Mouse (Mus musculus) embryonic facial prominence, embryonic 11.5 days (tissue): ENCODE measurements around the gene C3. TPM values are rescaled to one million over a fixed set of nuclear protein-coding genes. Genes with fewer than 3 reads are reported as not detected.

Experiments
- ATAC-seq: fragments of 200-750 bp; cut with Nextera tagmentation; replicated peaks from 2 replicates; pipeline ENCODE4 v1.8.0; 2017; ENCODE audit warnings: low read depth; ENCODE audit not compliant: insufficient number of reproducible peaks, low FRiP score, low TSS enrichment
- DNase-seq: peaks from one replicate; pipeline ENCODE4 v3.0.0-alpha.2; 2015; ENCODE audit warnings: low spot score
- H3K27ac ChIP-seq: fragments of 300-500 bp; sonication (generic); replicated peaks from 2 replicates; pipeline ENCODE4 v1.5.1; 2014; ENCODE audit warnings: mild to moderate bottlenecking, low read depth, low read length, control low read depth
- H3K27me3 ChIP-seq: fragments of 300-500 bp; sonication (generic); 2 replicates; pipeline ENCODE4 v1.6.1; 2014; ENCODE audit warnings: mild to moderate bottlenecking, low read length, moderate library complexity, mixed read lengths; ENCODE audit not compliant: control insufficient read depth, insufficient read depth
- H3K36me3 ChIP-seq: fragments of 300-500 bp; sonication (generic); replicated peaks from 2 replicates; pipeline ENCODE4 v1.6.1; 2014; ENCODE audit warnings: low read depth, mild to moderate bottlenecking, low read length, moderate library complexity, mixed read lengths; ENCODE audit not compliant: control insufficient read depth, insufficient read depth
- H3K4me1 ChIP-seq: fragments of 300-500 bp; sonication (generic); 2 replicates; pipeline ENCODE4 v1.6.1; 2014; ENCODE audit warnings: low read length, mixed read lengths; ENCODE audit not compliant: control insufficient read depth, insufficient read depth
- H3K4me2 ChIP-seq: fragments of 300-500 bp; sonication (generic); 2 replicates; pipeline ENCODE4 v1.6.1; 2014; ENCODE audit warnings: low read depth, mild to moderate bottlenecking, control low read depth, low read length, moderate library complexity
- H3K4me3 ChIP-seq: fragments of 300-500 bp; sonication (generic); 2 replicates; pipeline ENCODE4 v1.5.1; 2014; ENCODE audit warnings: low read depth, low read length, control low read depth
- H3K9ac ChIP-seq: fragments of 300-500 bp; sonication (generic); replicated peaks from 2 replicates; pipeline ENCODE4 v1.6.1; 2014; ENCODE audit warnings: mild to moderate bottlenecking, control low read depth, low read length
- H3K9me3 ChIP-seq: fragments of 300-500 bp; sonication (generic); replicated peaks from 2 replicates; pipeline ENCODE4 v1.6.1; 2016; ENCODE audit warnings: mild to moderate bottlenecking, low read length, inconsistent platforms, mixed read lengths; ENCODE audit not compliant: control insufficient read depth
- WGBS: fragments of 180-500 bp; shearing (Covaris S2); extraction: QIAGEN DNeasy Blood & Tissue Kit; methylation state at CpG from one replicate; pipeline ENCODE4 v1.1.7; 2014; 5-methylcytosine and 5-hydroxymethylcytosine counted together
- polyA plus RNA-seq: library from polyadenylated mRNA; unstranded; fragments of >200 nt; fragmentation: Nextera tagmentation; extraction: Ambion mirVana; gene quantifications from 2 replicates; pipeline ENCODE4 v1.2.1, GENCODE M21; 2014

C3 gene
- polyA plus RNA-seq, 1 experiment from 2014 or later: 0.35 TPM

GRCm38 (mm10) chr17:57207938-57208337 lies 20.0 kb downstream of the C3 start:
- 91% methylated on average over 3 of the region's 3 CpGs for WGBS

GRCm38 (mm10) chr17:57201841-57202724 lies 25.9 kb downstream of the C3 start:
- Histone ChIP-seq H3K36me3 (no peaks in the 10 kb centered on the region), H3K9ac (no peak overlapping the region), H3K4me3 (no peak overlapping the region), H3K4me2 (no peak overlapping the region), H3K9me3 (no peaks in the 10 kb centered on the region), H3K27ac (no peak overlapping the region), H3K4me1 (no peaks in the 10 kb centered on the region), H3K27me3 (no peaks in the 10 kb centered on the region)
- ATAC-seq: no peak
- DNase-seq: no peak
- WGBS: 86% methylated on average over 10 of the region's 10 CpGs

More at GRCm38 (mm10) chr17:57207938-57208337, 20.0 kb downstream of the C3 start:
- no peak overlapping the region for H3K27ac ChIP-seq
- H3K4me3 ChIP-seq: no peak overlapping the region
- H3K27me3 ChIP-seq: no peaks in the 10 kb centered on the region
- ATAC-seq: no peak
- no peaks in the 10 kb centered on the region for H3K36me3 ChIP-seq
- H3K9me3 ChIP-seq: no peaks in the 10 kb centered on the region
- H3K4me1 ChIP-seq: no peaks in the 10 kb centered on the region
- H3K9ac ChIP-seq: no peak overlapping the region
- DNase-seq: no peak
- no peak overlapping the region for H3K4me2 ChIP-seq

GRCm38 (mm10) chr17:57198252-57198651 lies 29.7 kb downstream of the C3 start:
- ATAC-seq (no peak), DNase-seq (no peak)
- Histone ChIP-seq H3K27me3 (no peaks in the 10 kb centered on the region), H3K4me2 (no peak overlapping the region), H3K9me3 (no peaks in the 10 kb centered on the region), H3K4me3 (no peak overlapping the region), H3K36me3 (no peaks in the 10 kb centered on the region), H3K4me1 (no peaks in the 10 kb centered on the region), H3K27ac (no peak overlapping the region), H3K9ac (no peak overlapping the region)
- WGBS: 84% methylated on average over 3 of the region's 3 CpGs

- DNase-seq: peak; percentile 8
- Histone ChIP-seq H3K9me3 (no peaks in the 10 kb centered on the region), H3K27me3 (no peaks in the 10 kb centered on the region), H3K4me3 (no peak overlapping the region), H3K36me3 (no peaks in the 10 kb centered on the region), H3K9ac (no peak overlapping the region), H3K27ac (no peak overlapping the region), H3K4me1 (no peaks in the 10 kb centered on the region), H3K4me2 (no peak overlapping the region)
- ATAC-seq: no peak
- 81% methylated on average over 8 of the region's 8 CpGs for WGBS
These were observed 32.5 kb downstream of the C3 start for GRCm38 (mm10) chr17:57195326-57196010.

- Histone ChIP-seq H3K9me3 (no peaks in the 10 kb centered on the region), H3K4me1 (no peaks in the 10 kb centered on the region), H3K4me3 (no peak overlapping the region), H3K27me3 (no peaks in the 10 kb centered on the region), H3K27ac (no peak overlapping the region), H3K9ac (no peak overlapping the region), H3K4me2 (no peak overlapping the region), H3K36me3 (no peaks in the 10 kb centered on the region)
- ATAC-seq (no peak), DNase-seq (no peak)
- 79% methylated on average over 3 of the region's 3 CpGs for WGBS
These were observed 33.2 kb downstream of the C3 start for GRCm38 (mm10) chr17:57194771-57195170.

GRCm38 (mm10) chr17:57194041-57194507 lies 33.9 kb downstream of the C3 start, which contains the start of gene Tnfsf14:
Gene Tnfsf14, minus strand, starts transcription at chr17:57194177.
- no peaks in the 10 kb centered on the region for H3K4me1 ChIP-seq
- no peaks in the 10 kb centered on the region for H3K36me3 ChIP-seq
- DNase-seq: no peak
- H3K9me3 ChIP-seq: no peaks in the 10 kb centered on the region
- no peaks in the 10 kb centered on the region for H3K27me3 ChIP-seq
- no peak within 1 kb of the TSS for H3K27ac ChIP-seq
- H3K4me2 ChIP-seq: no peak within 1 kb of the TSS
- H3K9ac ChIP-seq: no peak within 1 kb of the TSS
- WGBS: 87% methylated on average over 11 of the region's 11 CpGs
- no peak for ATAC-seq
- H3K4me3 ChIP-seq: no peak within 1 kb of the TSS

GRCm38 (mm10) chr17:57188510-57189192 lies 39.3 kb downstream of the C3 start:
- ATAC-seq (no peak), DNase-seq (no peak)
- Histone ChIP-seq H3K4me2 (no peak overlapping the region), H3K4me3 (no peak overlapping the region), H3K9me3 (no peaks in the 10 kb centered on the region), H3K9ac (no peak overlapping the region), H3K36me3 (no peaks in the 10 kb centered on the region), H3K27me3 (no peaks in the 10 kb centered on the region), H3K4me1 (no peaks in the 10 kb centered on the region), H3K27ac (no peak overlapping the region)
- 85% methylated on average over 12 of the region's 12 CpGs for WGBS
